Mouse (Mus musculus): ENCODE data around the gene Ctsj. TPM values are rescaled to one million over a fixed set of nuclear protein-coding genes. Genes with fewer than 3 reads are reported as not detected.
"Not testable (repeated sequence)": the region's sequence is repeated elsewhere in the genome, so short reads cannot be mapped to it uniquely, and the experiment has no call there.

Ctsj gene
- polyA plus RNA-seq, 2 experiments = 1.1 TPM; not detected in 1

DNA sequence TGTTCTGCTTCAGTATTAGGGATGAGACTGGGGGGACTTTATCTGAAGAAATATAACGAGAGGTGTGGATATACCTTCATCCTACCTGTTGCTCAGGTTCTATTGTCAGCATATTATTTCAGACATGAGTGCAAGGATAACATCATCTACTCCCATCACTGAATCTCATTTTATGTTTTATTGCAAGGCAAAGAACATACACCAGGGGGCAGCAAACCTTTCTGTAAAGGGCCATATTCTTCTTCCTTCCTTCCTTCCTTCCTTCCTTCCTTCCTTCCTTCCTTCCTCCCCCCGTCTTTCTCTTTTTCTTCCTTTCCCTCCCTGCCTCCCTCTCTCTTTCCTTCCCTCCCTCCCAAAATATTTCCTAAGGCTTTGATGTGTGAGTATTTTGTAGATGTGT lies 8.2 kb downstream of the Ctsj start:
- no peak overlapping the region for H3K27ac ChIP-seq (replicated peaks; ENCODE audit: low read depth, low read length)
- no peaks in the 10 kb centered on the region for H3K27me3 ChIP-seq (ENCODE audit: control insufficient read depth, insufficient read depth, low read length)
- no peaks in the 10 kb centered on the region for H3K36me3 ChIP-seq (ENCODE audit: control insufficient read depth, insufficient read depth, low read length)
- no peak for DNase-seq (ENCODE audit: low spot score)
- H3K4me2 ChIP-seq (replicated peaks; ENCODE audit: low read depth, low read length, severe bottlenecking) = no peak overlapping the region
- no peaks in the 10 kb centered on the region for H3K4me1 ChIP-seq (ENCODE audit: control insufficient read depth, insufficient read depth, low read length)
- TF ChIP-seq POLR2A (IDR thresholded peaks at IDR 0.05; ENCODE audit: borderline replicate concordance, extremely low read depth, insufficient read depth, insufficient read length) = no peak
- H3K9me3 ChIP-seq (ENCODE audit: control insufficient read depth, low read length) = no peaks in the 10 kb centered on the region; the same call in 1 of the 2 replicates
- WGBS = 64% methylated on average over 2 of the region's 2 CpGs
- H3K9ac ChIP-seq (ENCODE audit: low read depth, low read length, severe bottlenecking) = no peak overlapping the region
- no peak for ATAC-seq (ENCODE audit: low FRiP score, low read depth)
- no peak overlapping the region for H3K4me3 ChIP-seq (replicated peaks; ENCODE audit: low read length)

DNA sequence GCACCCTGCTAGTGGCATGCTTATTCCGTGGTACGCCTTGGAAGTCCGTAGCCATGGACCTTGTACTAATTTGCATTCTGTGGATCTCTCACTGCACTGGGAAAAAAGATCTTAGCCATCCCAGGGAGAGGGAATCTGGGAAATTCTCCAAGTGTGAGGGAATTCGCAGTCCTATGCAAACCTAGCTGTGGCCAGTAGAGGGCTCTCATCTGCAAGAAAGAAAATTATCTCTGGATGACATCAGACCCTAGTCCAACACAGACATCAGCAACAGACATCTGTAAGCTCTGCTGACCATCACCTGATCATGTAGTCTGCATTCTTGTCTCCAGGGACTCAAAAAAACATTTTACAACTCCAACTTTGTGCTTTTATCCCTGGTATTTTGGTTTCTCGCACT lies 18.8 kb downstream of the Ctsj start:
- not testable (repeated sequence) for H3K4me1 ChIP-seq (ENCODE audit: control insufficient read depth, insufficient read depth, low read length); H3K4me3 ChIP-seq (replicated peaks; ENCODE audit: low read length); H3K9ac ChIP-seq (ENCODE audit: low read depth, low read length, severe bottlenecking); H3K4me2 ChIP-seq (replicated peaks; ENCODE audit: low read depth, low read length, severe bottlenecking); ATAC-seq (ENCODE audit: low FRiP score, low read depth); H3K9me3 ChIP-seq (ENCODE audit: control insufficient read depth, low read length); H3K36me3 ChIP-seq (ENCODE audit: control insufficient read depth, insufficient read depth, low read length); DNase-seq (ENCODE audit: low spot score); H3K27ac ChIP-seq (replicated peaks; ENCODE audit: low read depth, low read length); H3K27me3 ChIP-seq (ENCODE audit: control insufficient read depth, insufficient read depth, low read length)
- 94% methylated on average over 4 of the region's 5 CpGs for WGBS

GRCm38 (mm10) chr13:60972319-60972718 lies 33.4 kb downstream of the Ctsj start:
- 52% methylated on average over 4 of the region's 4 CpGs for WGBS
- DNase-seq (ENCODE audit: low spot score); H3K9me3 ChIP-seq (ENCODE audit: control insufficient read depth, low read length); H3K27ac ChIP-seq (replicated peaks; ENCODE audit: low read depth, low read length); H3K27me3 ChIP-seq (ENCODE audit: control insufficient read depth, insufficient read depth, low read length); H3K4me1 ChIP-seq (ENCODE audit: control insufficient read depth, insufficient read depth, low read length); H3K4me2 ChIP-seq (replicated peaks; ENCODE audit: low read depth, low read length, severe bottlenecking); ATAC-seq (ENCODE audit: low FRiP score, low read depth); H3K4me3 ChIP-seq (replicated peaks; ENCODE audit: low read length); H3K36me3 ChIP-seq (ENCODE audit: control insufficient read depth, insufficient read depth, low read length); H3K9ac ChIP-seq (ENCODE audit: low read depth, low read length, severe bottlenecking): not testable (repeated sequence)

GRCm38 (mm10) chr13:60963985-60964384 lies 41.8 kb downstream of the Ctsj start:
- 53% methylated on average over 4 of the region's 5 CpGs for WGBS
- H3K9ac ChIP-seq (ENCODE audit: low read depth, low read length, severe bottlenecking) = not testable (repeated sequence)

DNA sequence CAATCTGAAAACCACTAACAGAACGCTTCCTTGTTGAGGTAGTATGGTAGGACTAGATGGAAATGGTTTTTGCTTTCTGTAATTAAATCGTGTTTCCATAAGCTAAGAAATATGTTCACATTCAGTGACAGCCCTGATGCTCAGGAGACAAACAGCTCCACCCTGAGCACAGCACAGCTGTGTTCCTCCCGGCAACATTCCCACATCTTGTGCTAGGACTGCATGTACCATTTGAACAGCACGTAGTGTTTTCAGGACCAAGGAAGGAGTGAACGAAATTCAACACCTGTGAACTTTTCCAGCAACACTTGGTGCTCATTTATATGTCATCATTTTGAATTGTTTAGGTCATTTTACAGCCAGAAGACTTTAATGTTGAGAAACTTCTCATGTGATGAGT lies 44.1 kb downstream of the Ctsj start:
- Histone ChIP-seq H3K27me3 (ENCODE audit: control insufficient read depth, insufficient read depth, low read length) (no peaks in the 10 kb centered on the region), H3K4me2 (replicated peaks; ENCODE audit: low read depth, low read length, severe bottlenecking) (no peak overlapping the region), H3K36me3 (ENCODE audit: control insufficient read depth, insufficient read depth, low read length) (no peaks in the 10 kb centered on the region), H3K9ac (ENCODE audit: low read depth, low read length, severe bottlenecking) (no peak overlapping the region), H3K27ac (replicated peaks; ENCODE audit: low read depth, low read length) (no peak overlapping the region), H3K4me1 (ENCODE audit: control insufficient read depth, insufficient read depth, low read length) (no peaks in the 10 kb centered on the region), H3K9me3 (ENCODE audit: control insufficient read depth, low read length) (no peaks in the 10 kb centered on the region), H3K4me3 (replicated peaks; ENCODE audit: low read length) (no peak overlapping the region)
- 62% methylated on average over 5 of the region's 5 CpGs for WGBS
- ATAC-seq (ENCODE audit: low FRiP score, low read depth) (no peak), DNase-seq (ENCODE audit: low spot score) (no peak)
- TF ChIP-seq POLR2A (IDR thresholded peaks at IDR 0.05; ENCODE audit: borderline replicate concordance, extremely low read depth, insufficient read depth, insufficient read length) = no peak

More at GRCm38 (mm10) chr13:60963985-60964384, 41.8 kb downstream of the Ctsj start:
- not testable (repeated sequence) for H3K27me3 ChIP-seq (ENCODE audit: control insufficient read depth, insufficient read depth, low read length); H3K4me2 ChIP-seq (replicated peaks; ENCODE audit: low read depth, low read length, severe bottlenecking); H3K4me3 ChIP-seq (replicated peaks; ENCODE audit: low read length); ATAC-seq (ENCODE audit: low FRiP score, low read depth); H3K36me3 ChIP-seq (ENCODE audit: control insufficient read depth, insufficient read depth, low read length); H3K4me1 ChIP-seq (ENCODE audit: control insufficient read depth, insufficient read depth, low read length); DNase-seq (ENCODE audit: low spot score); H3K27ac ChIP-seq (replicated peaks; ENCODE audit: low read depth, low read length); H3K9me3 ChIP-seq (ENCODE audit: control insufficient read depth, low read length)

Other genes starting within 250 kb of the Ctsj start
- gene BC051665, start 219.6 kb downstream of the Ctsj start, polyA plus RNA-seq (2012; rRNA removed) = not detected in 2 replicates
- not detected in 2 replicates for gene BC051665, start 219.6 kb downstream of the Ctsj start, polyA plus RNA-seq (2014; fragmentation: Nextera tagmentation; extraction: Ambion mirVana)
- gene Ctsll3, start 203.1 kb downstream of the Ctsj start, polyA plus RNA-seq (2012; rRNA removed) = not detected in 2 replicates
- gene Ctsll3, start 203.1 kb downstream of the Ctsj start, polyA plus RNA-seq (2014; fragmentation: Nextera tagmentation; extraction: Ambion mirVana) = 0.45 TPM in 1 of 2 replicates, not detected in the other
- gene 4930486L24Rik, start 141.5 kb downstream of the Ctsj start, polyA plus RNA-seq (2012; rRNA removed) = 0.12 TPM in 1 of 2 replicates, not detected in the other
- gene 4930486L24Rik, start 141.5 kb downstream of the Ctsj start, polyA plus RNA-seq (2014; fragmentation: Nextera tagmentation; extraction: Ambion mirVana) = not detected in 2 replicates
- 0.24 TPM in 1 of 2 replicates, not detected in the other for gene Gm49392, start 109.1 kb downstream of the Ctsj start, polyA plus RNA-seq (2012; rRNA removed)
- gene Gm49392, start 109.1 kb downstream of the Ctsj start, polyA plus RNA-seq (2014; fragmentation: Nextera tagmentation; extraction: Ambion mirVana) = 0.36 TPM in 2 replicates
- 3.1 and 3.5 TPM in 2 replicates for gene Ctla2b, start 108.5 kb downstream of the Ctsj start, polyA plus RNA-seq (2012; rRNA removed)
- 3.8 and 4.1 TPM in 2 replicates for gene Ctla2b, start 108.5 kb downstream of the Ctsj start, polyA plus RNA-seq (2014; fragmentation: Nextera tagmentation; extraction: Ambion mirVana)
- 1.2 and 1.5 TPM in 2 replicates for gene Tpbpb, start 101.1 kb downstream of the Ctsj start, polyA plus RNA-seq (2012; rRNA removed)
- gene Tpbpb, start 101.1 kb downstream of the Ctsj start, polyA plus RNA-seq (2014; fragmentation: Nextera tagmentation; extraction: Ambion mirVana) = not detected in 2 replicates
- not detected in 2 replicates for gene Gm49393, start 70.4 kb downstream of the Ctsj start, polyA plus RNA-seq (2012; rRNA removed)
- gene Gm49393, start 70.4 kb downstream of the Ctsj start, polyA plus RNA-seq (2014; fragmentation: Nextera tagmentation; extraction: Ambion mirVana) = not detected in 2 replicates
- 4.0 and 4.6 TPM in 2 replicates for gene Gm49391, start 69.4 kb downstream of the Ctsj start, polyA plus RNA-seq (2012; rRNA removed)
- 1.6 and 3.5 TPM in 2 replicates for gene Gm49391, start 69.4 kb downstream of the Ctsj start, polyA plus RNA-seq (2014; fragmentation: Nextera tagmentation; extraction: Ambion mirVana)
- 11.2 and 18.4 TPM in 2 replicates for gene Ctla2a, start 69.3 kb downstream of the Ctsj start, polyA plus RNA-seq (2012; rRNA removed)
- 26.3 and 30.2 TPM in 2 replicates for gene Ctla2a, start 69.3 kb downstream of the Ctsj start, polyA plus RNA-seq (2014; fragmentation: Nextera tagmentation; extraction: Ambion mirVana)
- gene Tpbpa, start 64.0 kb downstream of the Ctsj start, polyA plus RNA-seq (2012; rRNA removed) = 4.8 and 5.4 TPM in 2 replicates
- gene Tpbpa, start 64.0 kb downstream of the Ctsj start, polyA plus RNA-seq (2014; fragmentation: Nextera tagmentation; extraction: Ambion mirVana) = not detected in 2 replicates
- gene Ctsq, start 34.7 kb upstream of the Ctsj start, polyA plus RNA-seq (2012; rRNA removed) = not detected in 2 replicates
- not detected in 2 replicates for gene Ctsq, start 34.7 kb upstream of the Ctsj start, polyA plus RNA-seq (2014; fragmentation: Nextera tagmentation; extraction: Ambion mirVana)
- gene Ctsr, start 158.3 kb upstream of the Ctsj start, polyA plus RNA-seq (2012; rRNA removed) = 0.06 and 0.16 TPM in 2 replicates
- gene Ctsr, start 158.3 kb upstream of the Ctsj start, polyA plus RNA-seq (2014; fragmentation: Nextera tagmentation; extraction: Ambion mirVana) = not detected in 2 replicates
- gene Cts6, start 197.5 kb upstream of the Ctsj start, polyA plus RNA-seq (2012; rRNA removed) = not detected in 2 replicates
- not detected in 2 replicates for gene Cts6, start 197.5 kb upstream of the Ctsj start, polyA plus RNA-seq (2014; fragmentation: Nextera tagmentation; extraction: Ambion mirVana)
- gene Cts8, start 249.4 kb upstream of the Ctsj start, polyA plus RNA-seq (2012; rRNA removed) = not detected in 2 replicates
- gene Cts8, start 249.4 kb upstream of the Ctsj start, polyA plus RNA-seq (2014; fragmentation: Nextera tagmentation; extraction: Ambion mirVana) = not detected in 2 replicates

Measured in limb, embryonic 14.5 days (tissue).